Mouse (Mus musculus) limb, embryonic 12.5 days (tissue): ENCODE measurements around the gene 1700066M21Rik. TPM values are rescaled to one million over a fixed set of nuclear protein-coding genes. Genes with fewer than 3 reads are reported as not detected.

ENCODE experiments used
- ATAC-seq: fragments of 200-750 bp; cut with Nextera tagmentation; 2 replicates; pipeline ENCODE4 v1.8.0; 2017; ENCODE audit warnings: low read depth, moderate TSS enrichment; ENCODE audit not compliant: insufficient number of reproducible peaks, insufficient read depth, low FRiP score, low TSS enrichment
- H3K27ac ChIP-seq: fragments of 300-500 bp; sonication (generic); 2 replicates; pipeline ENCODE4 v1.5.1; 2016; ENCODE audit warnings: mild to moderate bottlenecking, moderate library complexity
- H3K27me3 ChIP-seq: fragments of 300-500 bp; sonication (generic); 2 replicates; pipeline ENCODE4 v1.6.1; 2016; ENCODE audit warnings: mild to moderate bottlenecking, moderate library complexity
- H3K36me3 ChIP-seq: fragments of 300-500 bp; sonication (generic); 2 replicates; pipeline ENCODE4 v1.6.1; 2016; ENCODE audit warnings: mild to moderate bottlenecking, moderate library complexity
- H3K4me1 ChIP-seq: fragments of 300-500 bp; sonication (generic); replicated peaks from 2 replicates; pipeline ENCODE4 v1.6.1; 2016
- H3K4me2 ChIP-seq: fragments of 300-500 bp; sonication (generic); 2 replicates; pipeline ENCODE4 v1.6.1; 2016; ENCODE audit warnings: mild to moderate bottlenecking, moderate library complexity
- H3K4me3 ChIP-seq: fragments of 300-500 bp; sonication (generic); replicated peaks from 2 replicates; pipeline ENCODE4 v1.5.1; 2016; ENCODE audit warnings: mild to moderate bottlenecking
- H3K9ac ChIP-seq: fragments of 300-500 bp; sonication (generic); replicated peaks from 2 replicates; pipeline ENCODE4 v1.6.1; 2016; ENCODE audit warnings: mild to moderate bottlenecking, moderate library complexity
- H3K9me3 ChIP-seq: fragments of 300-500 bp; sonication (generic); 2 replicates; pipeline ENCODE4 v1.6.1; 2016; ENCODE audit warnings: mild to moderate bottlenecking, moderate library complexity
- WGBS: fragments of 180-500 bp; shearing (Covaris S2); methylation state at CpG from one replicate; pipeline ENCODE4 v1.1.7; 2016; 5-methylcytosine and 5-hydroxymethylcytosine counted together
- polyA plus RNA-seq: library from polyadenylated mRNA; unstranded; fragments of >200 nt; fragmentation: Nextera tagmentation; extraction: Ambion mirVana; gene quantifications from 2 replicates; pipeline ENCODE4 v1.2.1, GENCODE M21; 2016

1700066M21Rik gene
- polyA plus RNA-seq, 1 experiment from 2014 or later = 12.8 TPM

DNA sequence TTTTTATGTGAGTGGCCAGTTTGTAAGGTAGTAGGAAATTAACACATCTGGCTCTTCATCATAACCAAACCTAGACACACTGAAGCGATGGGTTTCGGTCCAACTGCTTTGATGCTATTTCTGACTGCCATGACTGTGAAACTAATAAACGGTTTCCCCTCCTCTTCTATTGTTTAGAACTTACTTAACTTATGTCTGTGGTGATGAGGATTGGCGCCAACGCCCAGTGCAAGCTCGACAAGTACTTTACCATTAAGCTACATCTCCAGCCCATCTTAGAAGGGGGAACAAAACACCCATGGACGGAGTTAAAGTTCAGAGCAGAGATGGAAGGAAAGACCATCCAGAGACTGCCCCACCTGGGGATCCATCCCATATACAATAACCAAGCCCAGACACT lies 55.7 kb downstream of the 1700066M21Rik start:
- Histone ChIP-seq H3K27me3 (no peaks in the 10 kb centered on the region), H3K4me3 (no peak overlapping the region), H3K9ac (no peak overlapping the region), H3K4me1 (peaks cover 34% of the 10 kb centered on the region), H3K4me2 (no peak overlapping the region), H3K9me3 (no peaks in the 10 kb centered on the region), H3K36me3 (no peaks in the 10 kb centered on the region), H3K27ac (no peak overlapping the region)
- 89% methylated on average over 7 of the region's 7 CpGs for WGBS
- no peak for ATAC-seq

Other genes starting within 250 kb of the 1700066M21Rik start
- gene Maip1, start 28.7 kb downstream of the 1700066M21Rik start, polyA plus RNA-seq = 20.4 and 20.7 TPM in 2 replicates
- gene Tyw5, start 29.5 kb downstream of the 1700066M21Rik start, polyA plus RNA-seq = 30.5 and 33.2 TPM in 2 replicates